Mouse (Mus musculus) mature B cell (primary cell): ENCODE results near the gene Hoxb6.

Source experiments
- in situ Hi-C: fragments of 300-500 bp; cut with MboI; formaldehyde crosslinking; loops from 2 replicates; pipeline ENCODE4 v1.14.3; 2019

Hoxb6 gene

DNA sequence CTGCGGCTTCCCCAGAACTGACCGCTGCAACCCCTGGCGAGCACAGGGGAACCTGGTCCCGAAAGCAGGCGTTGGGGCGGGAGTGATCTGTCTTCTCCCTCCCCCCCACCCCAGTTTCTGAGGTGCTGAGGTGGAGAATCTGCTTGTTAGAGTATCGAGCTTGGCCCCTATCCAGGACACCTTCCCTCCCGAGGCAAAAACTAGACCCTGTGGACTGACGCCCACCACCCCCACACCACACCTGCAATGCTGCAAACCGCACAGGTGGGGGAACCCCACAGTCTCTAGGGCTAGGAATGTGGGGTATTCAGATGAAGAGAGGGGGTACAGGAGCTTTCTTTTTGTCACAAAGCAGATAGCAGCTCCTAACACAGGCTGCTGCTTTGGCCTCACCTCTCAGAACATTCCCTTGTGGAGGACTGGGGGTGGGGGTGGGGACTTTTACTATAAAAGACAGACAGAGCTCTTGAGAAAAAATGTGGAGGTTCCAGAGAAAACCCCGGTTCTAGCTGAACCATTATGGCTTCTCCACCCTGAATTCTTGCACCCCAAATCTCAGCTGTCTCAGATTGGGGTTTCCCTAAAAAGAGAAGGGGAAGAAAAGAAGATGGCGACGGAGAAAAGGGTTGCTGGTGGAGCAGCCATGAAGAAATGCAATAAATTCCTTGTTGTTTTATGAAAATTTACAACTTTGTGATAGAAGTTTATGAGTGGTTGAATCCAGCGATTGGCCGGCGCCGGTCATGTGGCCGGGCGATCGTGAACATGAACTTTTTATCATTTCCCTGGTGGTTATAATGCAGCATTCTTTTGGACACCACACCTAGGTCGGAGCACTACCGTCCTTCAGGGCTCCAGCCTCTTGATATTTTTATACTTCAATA is at the start of gene Hoxb6:
Hoxb6 (plus strand) TSS at position 796 of the 884 bp plus-strand sequence.
- in situ Hi-C loops = loop anchor here (25.0 kb wide), 1 partner anchor 570 kb away; no protein-coding TSS in a partner anchor

- in situ Hi-C loops = no loop called here
Observed at GRCm38 (mm10) chr11:96250901-96251300, 41.4 kb upstream of the Hoxb6 start.

- in situ Hi-C loops = no loop called here
Observed at GRCm38 (mm10) chr11:96251480-96252031, 40.7 kb upstream of the Hoxb6 start.

DNA sequence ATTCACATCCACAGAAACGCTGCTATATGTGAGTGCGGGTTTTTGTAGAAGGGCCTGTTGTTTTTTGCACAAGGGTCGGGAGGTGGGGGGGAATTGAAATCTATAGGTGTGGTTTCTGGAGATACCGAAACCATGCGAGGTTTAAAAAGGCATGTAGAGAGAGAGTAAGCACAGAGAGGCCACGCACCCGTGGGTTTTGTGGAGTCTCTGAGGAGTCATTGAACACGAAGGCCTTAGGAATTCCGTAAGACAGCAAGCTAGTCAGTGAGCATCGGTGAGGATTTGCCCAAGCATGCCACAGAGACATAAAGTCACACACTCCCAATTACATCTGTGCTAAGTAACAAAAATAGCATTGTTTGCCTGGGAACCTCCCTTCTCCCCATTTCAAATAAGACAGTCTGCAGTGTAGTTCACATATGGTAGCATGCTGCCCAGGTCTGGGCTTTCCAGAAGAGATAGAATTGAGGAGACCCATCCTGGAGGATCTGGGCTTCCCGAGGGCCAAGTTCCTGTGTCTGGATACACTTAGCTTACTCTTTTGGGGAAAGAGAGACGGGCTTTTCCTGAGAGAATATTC is 39.6 kb upstream of the Hoxb6 start:
- in situ Hi-C loops = no loop called here

DNA sequence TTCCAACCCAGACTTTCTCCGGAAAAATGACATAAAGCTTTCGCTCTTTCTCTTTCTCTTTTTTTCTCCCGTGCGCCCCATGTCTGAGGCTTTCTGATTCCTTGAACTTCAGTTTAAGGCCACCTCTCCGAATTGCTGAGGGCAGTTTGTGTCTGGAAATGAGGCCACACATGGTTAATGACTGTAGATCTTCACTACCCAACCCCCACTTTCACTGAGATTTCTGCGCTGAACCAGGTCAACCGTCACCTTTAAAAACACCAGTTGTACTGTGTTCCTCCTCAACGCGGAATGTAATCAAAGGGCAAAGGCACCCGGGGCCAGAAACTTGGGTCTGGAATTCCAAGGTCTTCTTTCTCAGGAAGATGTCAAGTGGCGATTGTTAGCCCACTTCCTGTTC is 38.1 kb upstream of the Hoxb6 start:
- in situ Hi-C loops = no loop called here

GRCm38 (mm10) chr11:96255111-96255995 is 36.9 kb upstream of the Hoxb6 start:
- in situ Hi-C loops = no loop called here

DNA sequence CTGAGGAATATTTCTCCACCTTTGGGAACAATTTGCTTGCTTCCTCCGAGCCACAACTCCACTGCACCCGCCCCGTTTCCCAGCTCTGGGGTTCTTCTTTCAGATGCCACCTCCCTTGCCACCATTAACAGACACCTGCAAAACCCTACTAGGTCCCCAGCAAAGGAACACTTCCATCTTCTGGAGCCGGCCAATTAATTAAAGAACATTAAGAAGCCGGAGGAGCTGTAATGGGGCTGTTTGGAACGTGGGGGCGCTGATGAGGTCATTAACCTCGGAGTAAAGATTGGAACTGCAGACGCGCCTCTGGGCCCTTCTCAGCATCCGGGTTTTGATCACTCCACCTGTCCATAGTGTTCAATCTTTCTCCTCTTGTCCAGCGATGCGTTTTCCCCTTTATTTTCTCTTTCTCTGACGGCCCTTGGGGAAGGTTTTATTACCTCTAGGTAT is 36.3 kb upstream of the Hoxb6 start:
- in situ Hi-C loops = no loop called here

DNA sequence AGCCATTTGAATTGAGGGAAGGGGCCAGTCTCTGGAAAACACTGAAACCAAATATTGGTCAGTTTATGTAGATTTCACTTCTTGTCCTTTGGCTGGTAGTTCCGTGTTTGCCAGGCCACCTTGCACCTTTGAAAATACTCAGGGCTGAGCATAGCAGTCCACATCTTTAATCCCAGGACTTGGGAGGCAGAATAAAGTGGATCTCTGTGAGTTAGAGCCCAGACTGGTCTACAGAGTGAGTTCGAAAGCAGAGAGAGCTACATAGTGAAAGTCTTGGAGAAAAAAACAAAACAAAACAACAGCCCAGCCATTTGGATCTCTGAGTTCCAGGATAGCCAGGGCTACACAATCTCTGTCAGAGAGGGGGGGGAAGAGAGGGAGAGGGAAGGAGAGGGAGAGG is 35.1 kb upstream of the Hoxb6 start:
- in situ Hi-C loops = no loop called here

- in situ Hi-C loops = no loop called here
Observed at GRCm38 (mm10) chr11:96259038-96259437, 33.2 kb upstream of the Hoxb6 start.

DNA sequence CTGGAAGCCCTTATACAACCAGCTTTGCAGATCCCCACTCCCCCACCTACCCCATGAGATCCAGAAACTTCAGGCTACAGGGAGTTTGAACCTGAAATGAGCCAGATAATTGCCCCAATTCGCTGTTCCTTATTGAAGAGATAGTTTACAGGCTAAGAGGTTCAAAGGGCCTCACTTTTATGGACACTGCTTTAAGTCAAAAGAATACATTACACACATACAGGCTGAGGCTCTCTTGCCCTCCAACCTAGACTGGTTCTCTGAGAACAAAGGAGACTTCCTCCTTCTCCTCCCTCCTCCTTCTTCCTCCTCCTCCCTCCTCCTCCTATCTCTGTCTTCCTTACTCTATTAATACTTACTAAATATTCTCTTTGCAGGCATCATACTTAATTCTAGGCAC is 32.8 kb upstream of the Hoxb6 start:
- in situ Hi-C loops = no loop called here

GRCm38 (mm10) chr11:96260310-96260970 is 31.8 kb upstream of the Hoxb6 start:
- in situ Hi-C loops = no loop called here

- in situ Hi-C loops = no loop called here
Observed at GRCm38 (mm10) chr11:96261323-96261890, 30.9 kb upstream of the Hoxb6 start.

DNA sequence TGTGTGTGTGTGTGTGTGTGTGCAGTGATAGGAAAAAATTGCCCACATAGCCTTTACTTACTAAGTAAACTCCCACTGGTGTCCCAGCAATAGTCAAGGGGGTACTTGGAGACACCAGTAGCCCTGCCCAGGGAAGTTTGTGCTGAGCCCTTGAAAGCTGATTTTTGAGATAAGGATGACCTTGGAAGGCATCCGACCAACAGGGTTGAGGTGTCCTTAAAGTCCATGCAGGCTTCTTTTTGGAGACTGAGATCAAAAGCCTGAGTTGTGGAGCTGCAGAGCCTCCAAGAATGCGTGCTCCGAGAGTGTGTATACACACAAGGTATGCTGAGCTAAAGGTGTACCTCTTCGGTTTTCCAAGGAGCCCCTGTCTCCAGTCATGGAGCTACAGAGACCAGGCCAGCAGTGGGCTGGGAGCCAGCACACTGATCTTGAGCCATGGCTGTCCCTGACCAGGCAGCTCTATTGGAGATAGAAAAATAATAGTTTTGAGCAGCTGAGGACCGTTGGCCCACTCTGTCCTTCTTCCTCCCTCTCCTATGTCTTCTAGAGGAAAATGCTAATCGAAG is 29.9 kb upstream of the Hoxb6 start:
- in situ Hi-C loops = no loop called here

GRCm38 (mm10) chr11:96263636-96264389 is 28.5 kb upstream of the Hoxb6 start:
- in situ Hi-C loops = no loop called here

GRCm38 (mm10) chr11:96264390-96265020 is 27.8 kb upstream of the Hoxb6 start:
- in situ Hi-C loops = no loop called here

DNA sequence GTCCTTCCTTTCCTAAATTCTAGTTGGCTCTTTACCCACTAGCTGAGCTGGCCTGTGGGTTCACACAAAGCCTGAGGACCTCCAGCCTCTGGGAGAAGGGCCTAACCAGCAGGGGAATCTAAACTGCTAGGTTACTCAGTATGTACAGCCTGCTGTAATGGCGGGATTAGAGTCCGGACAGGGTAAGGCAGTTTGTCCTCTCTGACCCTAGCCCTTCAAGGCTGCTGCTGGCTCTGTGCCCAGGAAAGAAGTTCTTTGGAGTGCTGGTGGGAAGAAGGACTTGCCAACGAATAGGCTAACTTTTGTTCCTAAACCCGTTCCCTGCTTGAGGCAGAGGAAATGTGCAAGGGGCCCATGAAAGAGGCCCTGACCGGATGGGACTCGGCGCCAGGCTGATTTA is 26.3 kb upstream of the Hoxb6 start:
- in situ Hi-C loops = no loop called here

GRCm38 (mm10) chr11:96267021-96267920 is 25.0 kb upstream of the Hoxb6 start:
- in situ Hi-C loops = no loop called here

DNA sequence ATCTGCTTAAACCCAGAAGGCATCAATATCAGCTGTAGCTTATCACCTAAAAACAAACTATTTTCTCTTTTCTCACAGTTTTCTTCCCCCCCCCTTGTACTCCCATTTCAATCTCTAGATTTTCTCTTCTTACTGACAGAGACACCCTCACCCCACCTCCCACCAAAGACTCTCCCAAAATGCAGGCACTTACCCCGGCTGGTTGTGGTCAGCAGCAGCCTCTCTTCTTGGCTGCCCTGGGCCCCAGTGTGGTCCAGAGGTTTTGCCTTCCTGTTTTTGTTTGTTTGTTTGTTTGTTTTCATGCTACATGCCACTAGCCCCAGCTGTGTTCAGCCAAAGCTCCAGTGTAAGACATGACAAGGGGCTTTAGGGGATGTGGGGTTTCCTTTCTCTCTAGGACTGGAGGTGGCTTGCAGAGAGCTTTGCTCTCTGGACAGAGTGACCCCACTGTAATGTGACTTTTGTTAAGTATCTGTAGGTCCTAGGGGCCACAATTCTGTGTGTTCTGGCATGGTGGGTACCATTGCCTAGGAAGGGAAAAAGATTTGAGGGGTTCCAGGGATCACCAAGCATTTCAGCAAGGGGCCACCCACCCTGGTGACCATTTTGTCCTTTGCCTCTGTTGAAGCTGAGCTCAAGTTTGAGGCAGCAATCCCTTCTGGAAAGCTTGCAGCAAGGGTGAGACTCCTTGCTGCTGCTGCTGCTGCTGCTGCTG is 24.1 kb upstream of the Hoxb6 start:
- in situ Hi-C loops = no loop called here
